Mouse (Mus musculus) bone marrow, adult 2 months (tissue): ENCODE measurements around the gene Dnaaf2. TPM values are rescaled to one million over a fixed set of nuclear protein-coding genes. Genes with fewer than 3 reads are reported as not detected.
"Not testable (repeated sequence)": the region's sequence is repeated elsewhere in the genome, so short reads cannot be mapped to it uniquely, and the experiment has no call there.

Experiments used
- H3K27ac ChIP-seq: fragments of 200-500 bp; 2 replicates; pipeline ENCODE4 v1.5.1; 2012; ENCODE audit warnings: low read depth, mild to moderate bottlenecking, control low read depth, inconsistent platforms, low read length; ENCODE audit not compliant: control insufficient read depth, poor library complexity, insufficient read depth
- H3K4me1 ChIP-seq: fragments of 200-500 bp; 2 replicates; pipeline ENCODE4 v1.6.1; 2011; ENCODE audit warnings: low read length; ENCODE audit not compliant: control insufficient read depth, insufficient read depth
- H3K4me3 ChIP-seq: fragments of 200-500 bp; replicated peaks from 2 replicates; pipeline ENCODE3; 2011; ENCODE audit warnings: mild to moderate bottlenecking, low read depth, low read length, control low read depth; ENCODE audit not compliant: control insufficient read depth
- CTCF ChIP-seq: fragments of 200-500 bp; IDR thresholded peaks from 2 replicates; pipeline ENCODE4 v1.5.1; 2011; ENCODE audit warnings: low read length, control low read depth; ENCODE audit not compliant: control insufficient read depth, insufficient read depth
- POLR2A ChIP-seq: fragments of 200-500 bp; IDR thresholded peaks from 2 replicates; pipeline ENCODE4 v1.6.1; 2011; ENCODE audit warnings: low read depth, mild to moderate bottlenecking, control low read depth, low read length, borderline replicate concordance; ENCODE audit not compliant: control insufficient read depth
- WGBS: fragments of 180-500 bp; shearing (Covaris S2); methylation state at CpG from one replicate; pipeline ENCODE4 v1.1.7; 2018; 5-methylcytosine and 5-hydroxymethylcytosine counted together
- polyA plus RNA-seq: library from polyadenylated mRNA; stranded (reverse); fragments of >200 nt; gene quantifications from 2 replicates; pipeline ENCODE4 v1.2.4, GENCODE M21; 2011; ENCODE audit warnings: low replicate concordance; ENCODE audit not compliant: missing spikeins, insufficient read depth, insufficient read length

Dnaaf2 gene
- polyA plus RNA-seq, 1 experiment: 2.1 TPM

DNA sequence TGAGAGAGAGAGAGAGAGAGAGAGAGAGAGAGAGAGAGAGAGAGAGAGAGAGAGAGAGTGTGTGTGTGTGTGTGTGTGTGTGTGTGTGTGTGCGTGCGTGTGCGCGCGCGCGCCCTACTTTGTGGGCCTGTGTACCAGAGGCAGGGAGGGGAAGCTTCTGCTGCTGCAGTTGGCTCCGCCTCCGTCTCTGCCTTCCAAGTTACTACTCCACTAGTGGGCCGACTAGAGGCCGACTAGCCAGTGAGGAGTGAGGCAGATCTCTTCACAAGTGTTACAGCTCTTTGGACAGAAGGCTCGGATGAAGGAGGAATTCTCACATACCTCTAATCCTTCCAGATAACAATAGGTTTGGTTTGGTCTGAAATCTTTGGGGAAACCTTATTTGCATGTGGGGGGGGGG is 18.9 kb downstream of the Dnaaf2 start:
- Histone ChIP-seq H3K27ac (no peak overlapping the region), H3K4me3 (no peak overlapping the region), H3K4me1 (no peaks in the 10 kb centered on the region)
- 87% methylated on average over 12 of the region's 12 CpGs for WGBS
- TF ChIP-seq POLR2A: no peak
- no peak for TF ChIP-seq CTCF

- 89% methylated on average over 3 of the region's 3 CpGs for WGBS
- TF ChIP-seq POLR2A (no peak), CTCF (no peak)
Observed at GRCm38 (mm10) chr12:69177526-69177925, 20.7 kb downstream of the Dnaaf2 start.

DNA sequence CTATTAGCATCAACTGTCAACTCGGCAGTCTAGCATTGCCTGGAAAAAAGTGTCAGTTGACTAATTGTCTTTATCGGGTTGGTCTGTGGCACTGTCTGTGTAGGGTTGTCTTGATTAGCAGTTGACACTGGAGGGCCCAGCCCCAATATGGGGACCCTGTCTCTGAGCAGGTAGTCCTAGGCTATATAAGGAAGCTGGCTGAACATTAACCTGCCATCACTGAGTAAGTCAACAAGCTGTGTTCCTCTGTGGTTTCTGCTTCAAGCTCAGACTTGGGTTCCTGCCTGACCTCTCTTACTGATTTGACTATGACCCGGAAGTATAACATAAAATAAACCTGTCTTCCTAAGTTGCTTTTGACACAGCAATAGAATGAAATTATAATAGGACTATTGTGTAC is 22.3 kb downstream of the Dnaaf2 start:
- H3K4me1 ChIP-seq: no peaks in the 10 kb centered on the region; the same call in 1 of the 2 replicates
- TF ChIP-seq CTCF: no peak
- TF ChIP-seq POLR2A: no peak
- no peak overlapping the region for H3K4me3 ChIP-seq
- no peak overlapping the region for H3K27ac ChIP-seq
- WGBS: 84% methylated on average over 3 of the region's 3 CpGs

More at GRCm38 (mm10) chr12:69177526-69177925, 20.7 kb downstream of the Dnaaf2 start:
- H3K27ac ChIP-seq: no peak overlapping the region
- no peak overlapping the region for H3K4me3 ChIP-seq
- H3K4me1 ChIP-seq: no peaks in the 10 kb centered on the region

- no peaks in the 10 kb centered on the region; the same call in 1 of the 2 replicates for H3K4me1 ChIP-seq
- TF ChIP-seq CTCF: no peak
- TF ChIP-seq POLR2A: no peak
- H3K4me3 ChIP-seq: no peak overlapping the region
- WGBS: 83% methylated on average over 2 of the region's 2 CpGs
- H3K27ac ChIP-seq: no peak overlapping the region
Observed at GRCm38 (mm10) chr12:69171307-69171706, 26.9 kb downstream of the Dnaaf2 start.

DNA sequence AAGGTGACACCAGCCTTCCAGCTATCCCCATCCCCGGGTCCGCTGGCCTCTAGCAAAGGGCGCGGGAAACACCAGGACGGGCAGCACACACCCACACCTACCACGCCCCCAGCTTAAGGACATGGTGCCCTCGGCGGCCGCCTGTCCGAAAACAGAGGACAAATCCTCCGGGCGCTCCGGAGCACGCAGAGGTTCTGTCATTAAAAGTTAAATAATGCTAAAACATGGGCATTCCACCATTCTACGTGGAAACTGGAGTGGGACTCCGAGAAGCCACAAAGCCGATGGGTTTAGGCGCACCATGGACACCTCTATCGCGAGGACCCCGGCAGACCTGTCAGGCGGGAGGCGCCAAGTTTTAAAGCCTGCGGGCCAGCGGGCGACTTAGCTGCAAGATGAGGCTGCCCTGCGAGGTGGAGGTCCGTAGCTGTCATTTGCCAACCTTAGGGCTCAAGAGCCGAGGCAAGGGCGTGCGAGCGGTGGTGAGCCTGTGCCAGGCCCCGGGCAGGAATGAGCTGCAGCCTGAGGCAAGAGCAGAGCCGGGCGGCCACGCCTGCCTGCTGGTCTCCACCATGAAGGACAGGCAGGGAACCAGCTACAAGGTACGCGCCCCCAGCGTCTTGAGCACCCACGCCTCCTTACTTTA is 29.6 kb downstream of the Dnaaf2 start, which contains the start of gene Lrr1:
Lrr1 (plus strand) TSS at position 354 of the 646 bp plus-strand sequence.
- Histone ChIP-seq H3K4me1 (no peaks in the 10 kb centered on the region; the same call in 1 of the 2 replicates), H3K27ac (peak within 1 kb of the TSS; percentile 69), H3K4me3 (peak within 1 kb of the TSS; percentile 98)
- TF ChIP-seq CTCF (0 out of 2 replicates have a peak, but pooled peaks have one; percentile 0), POLR2A (peak; percentile 83; the same call in 1 of the 2 replicates)
- under 1% methylated on average over 40 of the region's 40 CpGs for WGBS

- peak overlapping the region; percentile 98 for H3K4me3 ChIP-seq
- H3K4me1 ChIP-seq: no peaks in the 10 kb centered on the region; the same call in 1 of the 2 replicates
- no peak overlapping the region; the same call in 1 of the 2 replicates for H3K27ac ChIP-seq
- 5% methylated on average over 18 of the region's 18 CpGs for WGBS
- TF ChIP-seq CTCF (no peak), POLR2A (no peak)
Observed at GRCm38 (mm10) chr12:69167656-69168460, 30.4 kb downstream of the Dnaaf2 start.

DNA sequence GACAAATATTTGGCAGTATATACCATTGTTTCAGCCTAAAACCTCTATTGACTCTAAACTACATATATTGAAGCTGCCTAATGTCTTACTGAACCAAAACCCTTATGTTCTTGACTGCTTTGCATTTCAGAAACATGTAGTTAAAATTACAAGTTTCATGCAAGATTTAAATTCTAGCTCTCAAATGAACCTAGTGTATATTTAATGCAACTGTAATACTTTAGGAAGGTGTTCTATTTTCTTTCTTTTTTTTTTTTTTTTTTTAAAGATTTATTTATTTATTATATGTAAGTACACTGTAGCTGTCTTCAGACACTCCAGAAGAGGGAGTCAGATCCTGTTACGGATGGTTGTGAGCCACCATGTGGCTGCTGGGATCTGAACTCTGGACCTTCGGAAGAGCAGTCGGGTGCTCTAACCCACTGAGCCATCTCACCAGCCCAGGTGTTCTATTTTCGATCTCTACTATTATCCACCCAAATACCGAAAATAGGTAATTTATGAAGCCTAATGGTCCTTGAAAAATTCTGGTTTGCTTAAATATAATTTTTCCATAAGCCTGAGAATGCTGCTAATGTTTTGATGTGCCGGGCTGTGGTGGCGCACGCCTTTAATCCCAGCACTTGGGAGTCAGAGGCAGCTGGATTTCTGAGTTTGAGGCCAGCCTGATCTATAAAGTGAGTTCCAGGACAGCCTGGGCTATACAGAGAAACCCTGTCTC is 31.2 kb downstream of the Dnaaf2 start:
- not testable (repeated sequence) for H3K4me1 ChIP-seq, H3K27ac ChIP-seq, H3K4me3 ChIP-seq
- WGBS: 87% methylated on average over 8 of the region's 8 CpGs

DNA sequence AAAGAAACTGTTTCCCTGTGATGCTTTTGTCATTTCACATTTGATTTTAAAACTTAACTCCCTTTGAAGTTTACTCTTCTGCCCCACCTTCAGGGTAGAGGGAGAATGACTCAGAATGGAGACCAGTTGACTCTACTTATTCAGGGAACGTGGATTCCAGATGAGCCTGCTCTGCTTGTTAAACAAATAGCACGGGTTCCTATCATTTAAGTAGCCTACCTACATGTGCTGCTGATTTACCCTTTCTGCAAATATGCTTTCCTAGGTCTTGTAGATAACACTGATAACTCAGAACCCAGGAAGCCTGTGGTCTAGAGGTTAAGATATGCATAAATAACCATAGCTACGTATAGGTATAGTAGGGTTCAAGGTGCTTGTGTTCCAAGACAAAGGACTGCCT is 33.3 kb downstream of the Dnaaf2 start:
- H3K4me1 ChIP-seq: no peaks in the 10 kb centered on the region
- TF ChIP-seq POLR2A: no peak
- no peak for TF ChIP-seq CTCF
- 52% methylated on average over 3 of the region's 3 CpGs for WGBS
- no peak overlapping the region for H3K4me3 ChIP-seq
- no peak overlapping the region for H3K27ac ChIP-seq

- H3K27ac ChIP-seq, H3K4me3 ChIP-seq, H3K4me1 ChIP-seq: not testable (repeated sequence)
- WGBS: 46% methylated on average over 4 of the region's 4 CpGs
Observed at GRCm38 (mm10) chr12:69163586-69163985, 34.6 kb downstream of the Dnaaf2 start.

- H3K4me3 ChIP-seq, H3K27ac ChIP-seq, H3K4me1 ChIP-seq: not testable (repeated sequence)
- WGBS: 80% methylated on average over 2 of the region's 2 CpGs
Observed at GRCm38 (mm10) chr12:69160677-69161076, 37.6 kb downstream of the Dnaaf2 start.
